Mouse (Mus musculus) adrenal gland, postnatal 10 days (tissue): Measurements from ENCODE around the gene Osbpl11. TPM values are rescaled to one million over a fixed set of nuclear protein-coding genes. Genes with fewer than 3 reads are reported as not detected.
"Not testable (repeated sequence)": the region's sequence is repeated elsewhere in the genome, so short reads cannot be mapped to it uniquely, and the experiment has no call there.

ENCODE experiments used
- DNase-seq: peaks from one replicate; pipeline ENCODE4 v3.0.0; 2021; ENCODE audit warnings: mixed read lengths
- long read RNA-seq, 2 experiments: library from polyadenylated mRNA; stranded (forward); transcript quantifications; one replicate each; pipeline ENCODE4 v2.0.0; 2021
- total RNA-seq, 2 experiments: library from RNA; stranded (reverse); gene quantifications; 2 replicates each; pipeline ENCODE4 v1.2.3; 2021

Osbpl11 gene
- 10 to 100 TPM; 43.8 to 57.3 TPM for total RNA-seq
- long read RNA-seq, experiment 1, full-length matches to known transcripts, result 54 of 87 reads
- long read RNA-seq, experiment 1, partial matches to known transcripts, result 19 of 87 reads
- long read RNA-seq, experiment 1, other reads (novel, unspliced or antisense), result 14 of 87 reads
- long read RNA-seq, experiment 2, full-length matches to known transcripts, result 36 of 50 reads
- long read RNA-seq, experiment 2, partial matches to known transcripts, result 4 of 50 reads
- long read RNA-seq, experiment 2, other reads (novel, unspliced or antisense), result 10 of 50 reads

DNA sequence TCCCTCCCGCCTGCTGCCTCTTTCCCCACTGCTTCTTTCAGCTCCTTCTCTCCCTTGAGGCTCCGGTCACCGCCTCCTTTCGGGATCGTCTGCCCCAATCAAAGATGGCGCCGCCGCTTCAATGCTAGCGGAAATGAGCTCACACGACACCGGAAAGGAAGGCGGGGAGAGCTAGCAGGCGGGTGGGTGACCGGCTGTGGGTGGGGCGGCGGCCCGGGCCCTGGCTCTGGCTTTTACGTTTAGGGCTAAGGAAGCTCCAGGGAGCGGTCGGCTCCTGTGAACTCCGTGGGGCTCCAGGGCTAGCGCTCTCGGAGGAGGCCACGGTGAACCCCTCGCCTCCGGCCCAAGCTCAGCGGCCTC is at the start of gene Osbpl11:
Osbpl11 (plus strand) TSS at position 171 of the 360 bp plus-strand sequence.
- DNase-seq, result peak; percentile 98

DNA sequence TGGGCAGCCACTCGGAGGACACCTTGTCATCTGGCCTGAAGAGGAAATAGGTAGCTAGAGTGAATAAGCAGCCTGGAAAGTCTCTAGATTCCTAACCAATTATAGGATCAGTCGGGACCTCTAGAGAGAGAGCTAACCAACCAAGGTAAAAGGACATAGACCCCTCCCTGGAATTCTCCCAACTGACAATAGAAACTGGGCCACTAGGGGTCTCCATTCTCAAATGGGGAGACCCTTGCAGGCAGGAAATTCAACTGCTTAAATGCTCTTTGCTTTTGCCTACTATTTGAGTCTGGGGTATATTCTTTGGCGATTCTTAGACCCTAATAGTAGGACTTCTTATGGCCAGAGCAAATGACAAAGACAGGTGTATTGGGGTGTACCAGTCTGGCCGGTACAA is 49.7 kb upstream of the Osbpl11 start:
- no peak for DNase-seq

DNA sequence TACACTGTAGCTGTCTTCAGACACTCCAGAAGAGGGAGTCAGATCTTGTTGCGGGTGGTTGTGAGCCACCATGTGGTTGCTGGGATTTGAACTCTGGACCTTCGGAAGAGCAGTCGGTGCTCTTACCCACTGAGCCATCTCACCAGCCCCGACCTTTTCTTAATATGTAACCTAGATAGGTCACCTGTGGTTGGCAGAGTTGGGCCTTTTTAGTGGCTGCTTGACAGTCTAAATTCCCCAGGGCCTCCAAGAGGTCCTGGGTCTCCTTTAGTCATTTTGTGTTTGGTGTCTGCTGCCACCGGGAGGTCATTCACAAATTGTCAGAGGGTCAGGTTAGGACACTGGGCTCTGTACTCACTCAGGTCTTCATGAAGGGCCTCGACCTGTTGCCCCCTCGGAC is 45.8 kb upstream of the Osbpl11 start:
- DNase-seq, result not testable (repeated sequence)

DNA sequence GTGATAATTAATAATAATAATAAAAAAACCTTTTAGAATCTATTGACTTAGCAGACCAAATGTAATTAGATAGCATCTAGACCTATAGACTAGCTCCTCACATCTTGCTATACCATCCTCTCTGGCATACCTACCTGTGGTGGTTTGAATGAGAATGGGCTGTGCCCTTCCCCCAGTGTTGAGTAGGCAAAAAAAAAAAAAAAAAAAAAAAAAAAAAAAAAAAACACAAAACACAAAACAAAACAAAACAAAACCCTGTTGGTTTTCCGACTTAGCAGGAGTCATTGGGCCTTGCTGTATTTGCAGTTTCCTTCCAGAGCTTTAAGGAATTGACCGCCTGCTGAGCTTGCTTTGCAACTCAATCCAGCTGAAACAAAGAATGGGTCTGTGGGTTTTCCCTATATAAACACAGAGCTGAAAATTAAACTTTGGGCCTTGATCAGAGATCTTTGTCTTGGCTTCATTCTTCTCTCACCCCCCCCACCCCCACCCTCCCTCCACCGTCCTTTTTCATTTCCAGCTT is 43.1 kb upstream of the Osbpl11 start:
- DNase-seq, result no peak

DNA sequence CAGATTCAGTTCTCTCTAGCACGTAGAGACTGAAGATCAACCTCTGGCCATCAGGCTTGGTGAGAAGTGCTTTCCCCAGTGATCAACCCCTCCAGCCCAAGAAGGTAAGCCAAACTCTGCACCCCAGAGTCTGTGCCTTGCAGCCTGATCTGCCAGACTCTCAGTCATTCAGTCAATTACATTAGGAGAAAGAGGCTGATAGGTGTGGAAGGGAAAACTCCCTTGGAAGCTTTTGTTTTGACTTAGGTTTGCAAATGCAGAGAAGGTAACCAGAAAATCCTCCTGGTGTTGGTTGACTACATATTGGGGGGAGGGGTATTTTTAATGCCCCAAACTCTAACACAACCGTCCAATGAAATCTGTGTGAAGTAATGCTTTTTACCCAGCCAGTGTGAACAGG is 41.4 kb upstream of the Osbpl11 start:
- DNase-seq, result no peak

DNA sequence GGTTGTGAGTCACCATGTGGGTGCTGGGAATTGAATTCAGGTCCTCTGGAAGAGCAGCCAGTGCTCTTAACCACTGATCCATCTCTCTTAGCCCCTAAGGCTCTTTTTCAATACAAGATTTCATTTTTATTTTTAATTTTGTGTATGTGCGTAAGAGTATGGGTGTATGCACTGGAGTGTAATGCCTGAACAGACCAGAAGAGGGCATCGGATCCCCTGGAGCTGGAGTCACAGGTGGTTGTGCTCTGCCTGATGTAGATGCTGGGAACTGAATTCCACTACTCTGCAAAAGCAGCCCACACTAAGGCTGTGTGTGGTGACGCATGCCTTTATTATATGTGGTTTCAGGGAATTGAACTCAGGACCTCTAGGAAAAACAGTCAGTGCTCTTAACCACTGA is 38.7 kb upstream of the Osbpl11 start:
- no peak for DNase-seq

DNA sequence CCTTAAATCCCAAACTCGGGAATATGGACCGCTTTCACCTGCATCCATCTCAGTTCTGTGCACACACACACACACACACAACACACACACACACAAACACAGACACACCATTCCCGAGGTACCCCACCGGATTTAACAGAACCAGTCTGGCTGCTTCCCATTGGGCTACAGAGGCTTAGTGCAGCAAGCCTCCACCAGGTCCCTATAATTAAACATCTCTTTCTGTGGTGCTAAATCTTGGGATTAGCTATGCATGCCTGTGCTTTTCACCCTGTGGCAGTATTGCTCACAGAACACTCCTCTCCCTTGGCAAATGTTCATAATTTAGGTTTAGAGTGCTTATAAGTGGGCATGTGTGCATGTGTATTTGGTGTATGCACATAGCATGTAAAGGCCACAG is 36.7 kb upstream of the Osbpl11 start:
- no peak for DNase-seq

DNA sequence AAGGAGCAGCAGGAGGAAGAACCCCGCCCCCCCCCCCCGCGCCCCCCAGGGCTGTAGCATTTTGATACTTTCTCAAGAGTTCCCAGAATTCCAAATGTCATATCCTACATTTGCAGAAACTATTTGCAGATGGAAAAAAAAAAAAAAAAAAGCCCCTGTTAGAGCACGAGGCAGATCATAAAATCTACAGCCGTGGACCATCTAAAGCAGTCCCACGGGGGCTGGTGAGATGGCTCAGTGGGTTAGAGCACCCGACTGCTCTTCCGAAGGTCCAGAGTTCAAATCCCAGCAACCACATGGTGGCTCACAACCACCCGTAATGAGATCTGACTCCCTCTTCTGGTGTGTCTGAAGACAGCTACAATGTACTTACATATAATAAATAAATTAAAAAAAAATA is 34.0 kb upstream of the Osbpl11 start:
- DNase-seq, result not testable (repeated sequence)

DNA sequence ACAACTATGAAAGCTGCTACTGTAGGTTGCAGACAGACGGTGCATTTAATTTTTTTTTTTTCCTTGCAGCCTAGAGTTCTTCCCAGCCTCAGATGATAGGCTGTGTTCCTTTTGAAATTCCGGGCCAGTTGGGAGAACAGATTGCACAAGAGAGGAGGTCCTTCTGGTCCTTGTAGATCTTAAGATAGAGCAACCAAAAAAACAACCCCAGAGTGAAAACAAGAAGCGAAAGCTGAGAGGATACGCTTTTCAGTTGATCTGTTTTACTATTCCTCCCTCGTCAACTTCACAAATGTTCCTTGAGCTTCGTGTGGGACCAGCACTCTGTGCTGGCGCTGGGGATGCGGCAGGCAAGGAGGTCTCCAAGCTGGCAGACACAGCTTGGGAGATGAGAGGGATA is 33.3 kb upstream of the Osbpl11 start:
- DNase-seq, result no peak

DNA sequence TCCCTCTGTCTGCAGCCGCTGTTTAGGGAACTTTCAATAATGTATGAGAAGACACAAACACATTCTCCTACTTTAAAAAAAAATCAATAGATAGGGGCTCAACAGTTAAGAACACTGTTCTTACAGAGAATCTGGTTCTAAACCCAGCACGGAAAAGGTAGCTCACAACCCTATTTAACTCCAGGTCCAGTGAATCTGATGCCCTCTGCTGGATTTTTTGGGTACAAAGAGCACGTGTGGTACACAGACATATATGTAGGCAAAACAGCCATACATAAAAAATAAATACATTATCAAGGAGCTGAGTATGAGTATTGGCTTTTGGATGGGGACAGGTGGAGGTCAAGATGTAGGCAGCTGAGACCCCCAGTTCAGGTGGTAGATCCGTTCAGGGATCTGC is 29.9 kb upstream of the Osbpl11 start:
- peak; percentile 56 for DNase-seq

DNA sequence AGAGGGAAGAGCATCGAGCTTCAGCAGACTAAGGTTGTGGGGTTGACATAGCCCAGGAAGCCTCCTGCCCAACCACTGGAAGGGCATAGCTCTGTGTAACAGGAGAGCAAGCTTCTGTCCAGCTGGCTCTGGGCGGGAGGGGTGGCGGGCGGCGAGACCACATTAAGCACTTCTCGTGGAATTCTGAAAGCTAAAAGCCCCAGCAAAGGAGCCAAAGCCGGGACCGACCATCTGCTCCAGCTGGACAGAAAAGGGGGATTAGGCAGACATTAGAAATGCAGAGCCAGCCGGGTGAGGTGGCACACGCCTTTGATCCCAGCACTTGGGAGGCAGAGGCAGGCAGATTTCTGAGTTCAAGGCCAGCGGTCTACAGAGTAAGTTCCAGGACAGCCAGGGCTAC is 26.9 kb upstream of the Osbpl11 start:
- no peak for DNase-seq

DNA sequence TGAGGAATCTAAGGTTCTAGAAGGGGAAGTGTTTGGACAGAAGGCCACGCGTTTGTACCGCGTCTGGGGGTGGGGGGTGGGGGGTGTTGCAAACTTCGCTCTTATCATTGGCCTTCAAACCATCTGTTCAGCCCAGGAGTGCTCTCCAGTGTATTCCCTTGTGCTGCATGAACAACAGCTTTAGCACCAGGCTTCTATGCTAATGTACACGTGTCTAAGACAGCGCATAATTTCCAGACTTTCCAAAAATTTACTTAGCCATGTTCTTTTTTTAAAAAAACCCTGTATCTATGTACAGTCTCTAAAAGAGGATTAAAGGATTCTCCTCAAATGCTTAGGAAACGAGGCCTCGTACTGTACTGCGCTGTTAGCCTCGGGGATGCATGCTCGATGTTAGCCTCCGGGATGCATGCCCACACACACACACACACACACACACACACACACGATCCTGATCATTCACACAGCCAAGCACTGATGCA is 26.2 kb upstream of the Osbpl11 start:
- DNase-seq, result no peak

DNA sequence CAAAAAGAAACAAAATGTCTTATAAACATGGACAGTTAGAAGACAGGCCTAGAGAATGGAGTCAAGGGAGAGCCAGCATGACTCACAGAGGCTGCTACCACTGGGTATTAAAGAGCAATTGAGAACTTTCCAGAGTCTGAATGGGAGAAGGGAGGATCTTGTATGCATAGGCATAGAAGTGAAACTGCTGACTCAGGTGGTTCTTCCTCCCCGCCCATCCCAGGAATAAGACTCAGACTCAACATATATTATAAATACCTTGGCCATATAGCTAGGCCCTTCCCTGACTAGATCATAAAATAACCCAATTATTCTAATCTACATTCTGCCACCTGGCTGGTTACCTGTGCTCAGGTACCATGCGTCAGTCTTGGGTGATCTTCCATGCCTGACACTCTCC is 25.5 kb upstream of the Osbpl11 start:
- DNase-seq, result no peak

DNA sequence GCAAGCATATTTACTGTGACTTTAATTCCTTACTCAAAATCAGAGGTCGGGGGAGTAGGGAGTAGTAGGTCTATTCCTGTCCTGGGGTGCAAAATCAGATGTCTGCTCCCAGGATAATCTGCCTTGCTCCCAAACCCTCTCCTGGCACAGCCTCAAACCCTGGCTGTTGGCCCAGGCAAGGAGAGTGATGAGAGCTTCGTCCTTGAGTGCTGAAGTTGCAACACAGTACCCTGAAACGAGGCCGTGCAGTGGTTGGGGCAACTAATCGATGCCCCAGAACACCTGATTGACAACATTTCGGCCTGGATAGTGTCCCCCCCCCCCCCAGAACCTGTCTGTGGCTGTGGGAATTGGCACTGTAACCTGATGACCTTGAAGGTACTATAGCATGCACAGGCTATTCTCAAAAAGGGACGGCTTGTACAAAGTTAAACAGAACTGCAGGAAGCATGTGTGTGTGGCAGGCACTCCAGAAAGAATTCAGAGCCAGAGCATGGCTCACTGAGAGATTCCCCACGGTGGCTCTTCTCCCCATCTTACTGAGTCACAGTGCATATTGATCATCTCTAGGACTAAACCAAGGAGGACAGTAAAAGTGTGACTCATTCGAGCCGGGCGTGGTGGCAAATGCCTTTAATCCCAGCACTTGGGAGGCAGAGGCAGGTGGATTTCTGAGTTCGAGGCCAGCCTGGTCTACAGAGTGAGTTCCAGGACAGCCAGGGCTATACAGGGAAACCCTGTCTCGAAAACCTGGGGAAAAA is 21.4 kb upstream of the Osbpl11 start:
- DNase-seq, result peak; percentile 89

DNA sequence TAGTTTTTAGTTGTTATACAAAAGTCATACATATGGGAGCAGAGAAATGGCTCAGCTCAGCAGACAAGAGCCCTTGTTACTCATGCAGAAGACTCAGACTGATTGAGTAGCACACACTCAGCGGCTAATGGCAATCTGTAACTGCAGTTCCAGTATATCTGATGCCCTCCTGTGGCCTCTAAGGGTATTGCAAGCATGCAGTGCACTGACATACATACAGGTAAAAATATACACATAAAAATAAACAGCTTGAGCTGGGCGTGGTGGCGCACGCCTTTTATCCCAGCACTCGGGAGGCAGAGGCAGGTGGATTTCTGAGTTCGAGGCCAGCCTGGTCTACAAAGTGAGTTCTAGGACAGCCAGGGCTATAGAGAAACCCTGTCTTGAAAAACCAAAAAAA is 18.6 kb upstream of the Osbpl11 start:
- DNase-seq, result peak; percentile 47

DNA sequence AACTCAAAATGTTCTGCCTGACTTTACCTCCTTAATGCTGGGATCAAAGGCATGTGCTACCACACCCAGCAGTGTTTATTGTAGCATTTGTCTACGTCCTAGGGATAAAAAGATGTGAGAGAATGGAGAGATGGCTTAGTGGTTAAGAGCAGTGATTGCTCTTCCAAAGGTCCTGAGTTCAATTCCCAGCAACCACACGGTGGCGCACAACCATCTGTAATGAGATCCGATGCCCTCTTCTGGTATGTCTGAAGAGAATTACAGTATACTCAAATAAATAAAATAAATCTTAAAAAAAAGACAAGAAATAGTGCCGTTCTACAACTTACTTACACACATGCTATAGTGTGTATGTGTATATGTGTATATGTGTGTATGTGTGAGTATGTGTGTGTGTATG is 17.3 kb upstream of the Osbpl11 start:
- DNase-seq, result no peak

DNA sequence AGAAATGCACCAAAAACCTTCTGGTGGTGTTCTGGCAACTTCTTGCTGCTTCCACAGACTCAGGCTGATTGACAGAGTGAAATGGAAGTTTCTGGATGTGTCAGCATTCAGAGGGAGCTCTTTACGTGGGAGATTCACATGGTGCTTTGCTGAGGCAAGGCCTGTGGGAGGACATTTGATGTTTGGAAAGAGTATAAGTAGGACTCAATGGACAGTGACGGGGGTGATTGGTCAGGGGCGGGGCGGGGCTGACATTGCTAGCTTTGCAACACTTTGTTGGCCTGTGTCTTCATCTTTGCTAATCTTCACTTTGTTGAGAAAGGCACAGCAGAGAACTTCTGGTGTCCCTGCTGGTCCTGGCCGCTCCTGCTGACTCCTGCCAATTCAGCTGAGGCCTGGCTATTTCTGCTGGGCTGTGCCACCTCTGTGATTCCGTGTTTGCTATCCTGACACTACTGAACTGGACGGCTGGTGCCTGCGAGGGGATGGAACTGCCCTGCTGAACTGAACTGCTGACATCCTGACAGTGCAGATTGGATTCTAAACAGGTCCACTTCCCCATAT is 15.3 kb upstream of the Osbpl11 start:
- DNase-seq, result no peak

DNA sequence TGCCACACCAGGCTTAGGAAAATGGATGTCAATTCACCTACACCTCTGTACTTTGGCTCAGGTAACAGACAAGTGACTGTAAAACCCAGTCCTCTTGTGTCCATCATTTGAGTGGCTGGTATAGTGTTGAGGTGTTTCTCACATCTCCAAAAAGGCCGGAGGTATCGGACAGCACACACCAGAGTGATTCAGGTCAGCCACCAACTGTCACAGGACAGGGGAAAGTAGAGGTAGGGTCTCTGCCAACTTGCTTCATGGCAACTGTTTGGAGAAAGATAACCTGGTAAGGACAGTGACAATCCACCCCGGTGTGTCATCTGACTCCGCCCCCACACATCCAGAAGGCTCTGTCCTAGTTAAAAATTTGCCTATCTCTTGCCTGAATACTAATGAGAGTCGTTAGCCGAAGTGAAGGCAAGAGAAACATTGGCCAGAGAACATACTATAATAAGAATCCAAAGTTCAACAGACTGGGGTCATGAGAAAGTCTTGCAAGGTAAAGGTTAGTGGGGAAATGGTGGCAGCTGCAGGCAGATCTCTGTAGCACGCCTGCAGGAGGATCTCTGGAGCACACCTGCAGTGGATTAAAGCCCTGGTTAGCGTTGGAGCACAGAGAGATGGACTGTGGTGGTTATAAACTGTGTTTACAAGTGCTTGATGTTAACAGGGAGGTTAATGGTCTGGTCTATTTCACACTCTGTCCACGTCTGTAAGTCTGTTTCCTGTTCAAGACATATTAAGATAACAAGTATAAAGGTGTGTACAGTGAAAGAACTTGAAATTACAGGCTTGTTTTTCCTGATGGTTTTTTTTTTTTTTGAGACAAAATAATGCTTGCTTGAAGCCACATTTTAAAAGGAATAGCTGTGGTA is 13.9 kb upstream of the Osbpl11 start:
- no peak for DNase-seq

DNA sequence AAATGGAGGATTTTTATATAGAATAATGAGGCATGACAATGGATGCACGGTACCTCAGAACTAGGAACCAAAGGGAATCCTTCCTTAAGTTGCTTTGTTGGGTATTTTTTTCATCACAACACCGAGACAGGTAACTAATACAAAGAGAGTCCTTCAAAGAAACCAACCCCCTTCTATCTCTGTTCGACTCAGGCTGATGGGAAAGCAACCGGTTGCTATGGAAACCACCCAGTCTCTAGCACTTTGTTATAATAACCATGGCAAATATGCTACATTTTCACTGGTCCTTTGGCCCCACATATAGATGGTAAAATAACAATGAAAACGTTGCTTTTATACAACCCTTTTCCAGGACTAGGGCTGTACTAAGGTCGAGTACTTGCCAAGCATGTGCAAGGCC is 13.1 kb upstream of the Osbpl11 start:
- DNase-seq, result no peak

DNA sequence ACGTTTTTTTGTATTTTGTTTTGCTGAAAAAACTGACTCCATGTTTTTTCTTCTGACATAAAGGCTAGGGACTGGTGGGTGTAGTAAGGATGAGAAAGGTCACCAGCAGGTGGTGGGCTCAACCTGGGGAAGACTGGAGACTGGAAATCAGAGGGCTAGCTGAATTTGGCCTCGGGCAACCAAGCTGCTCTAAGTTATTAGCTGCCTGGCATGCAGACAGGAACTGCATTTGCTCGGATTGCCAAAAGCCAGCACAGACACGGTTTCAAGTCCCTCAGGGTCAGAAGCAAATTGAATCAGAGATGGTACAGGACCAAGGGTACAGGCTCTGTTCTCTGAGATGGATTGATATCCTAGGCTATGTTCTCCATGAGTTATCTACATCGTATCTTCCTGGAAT is 11.7 kb upstream of the Osbpl11 start:
- DNase-seq, result no peak

DNA sequence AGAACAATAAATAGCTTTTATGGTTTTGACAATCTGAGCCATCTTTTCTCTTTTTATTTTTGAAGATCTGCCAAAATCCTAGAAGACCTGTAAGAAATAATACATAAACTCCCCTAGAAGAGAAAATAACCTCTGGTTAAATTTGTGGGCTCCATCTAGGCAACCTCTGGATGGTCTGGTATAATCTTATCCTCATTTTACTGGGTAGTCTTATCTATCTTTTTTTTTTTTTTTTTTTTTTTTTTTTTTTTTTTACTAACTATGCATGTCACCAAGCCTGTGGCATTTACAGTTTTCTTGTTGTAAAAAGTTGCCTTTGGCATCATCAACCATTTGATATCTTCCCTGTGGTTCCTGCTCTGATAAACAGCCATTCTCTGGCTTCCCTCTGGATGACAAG is 10.2 kb upstream of the Osbpl11 start:
- DNase-seq, result no peak

DNA sequence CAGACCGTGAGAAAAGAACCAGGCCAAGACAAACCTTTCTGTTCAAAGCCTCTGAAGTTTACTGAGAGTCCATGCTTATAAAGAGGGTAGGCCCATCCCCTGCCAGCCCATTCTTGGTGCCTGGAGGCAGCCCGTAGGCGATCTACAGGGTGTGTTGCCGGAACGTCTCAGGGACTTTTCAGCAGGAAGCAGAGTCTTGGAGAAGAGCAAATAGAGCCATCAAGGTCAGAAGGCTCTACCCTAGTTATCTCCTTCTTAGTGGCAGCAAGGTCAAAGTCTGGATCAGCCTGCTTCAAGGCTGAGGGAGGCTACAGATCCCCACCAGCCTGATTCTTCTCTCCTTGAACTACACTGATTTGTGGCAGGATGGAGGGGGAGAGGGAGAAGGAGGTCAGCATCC is 8.0 kb upstream of the Osbpl11 start:
- not testable (repeated sequence) for DNase-seq
